Mouse (Mus musculus) kidney, adult 2 months (tissue): ENCODE data around the gene Krtap7-1.

Experiments used
- CTCF ChIP-seq: fragments of 200-500 bp; conservative IDR thresholded peaks from 2 replicates; pipeline ENCODE4 v1.5.1; 2011; ENCODE audit warnings: low read depth, mild to moderate bottlenecking, control low read depth, low read length, moderate library complexity, mixed read lengths; ENCODE audit not compliant: insufficient read depth, insufficient read length
- POLR2A ChIP-seq: fragments of 200-500 bp; IDR thresholded peaks from one replicate; pipeline ENCODE4 v1.6.1; 2011; ENCODE audit warnings: low read depth, low read length, control low read depth

GRCm38 (mm10) chr16:89477679-89478314 lies 30.3 kb downstream of the Krtap7-1 start:
- TF ChIP-seq POLR2A (no peak), CTCF (no peak)
